Mouse (Mus musculus) C2C12 (cell line): ENCODE measurements around the gene Phgr1. TPM values are rescaled to one million over a fixed set of nuclear protein-coding genes. Genes with fewer than 3 reads are reported as not detected.

Source experiments
- H3K27me3 ChIP-seq: one replicate; pipeline ENCODE4 v1.6.1; 2011; ENCODE audit not compliant: control insufficient read depth, insufficient read depth, insufficient read length
- H3K36me3 ChIP-seq: one replicate; pipeline ENCODE4 v1.6.1; 2011; ENCODE audit not compliant: control insufficient read depth, insufficient read depth
- H3K4me3 ChIP-seq: one replicate; pipeline ENCODE4 v1.5.1; 2011; ENCODE audit warnings: mild to moderate bottlenecking, control low read depth; ENCODE audit not compliant: poor library complexity, insufficient read depth, severe bottlenecking
- H3K79me2 ChIP-seq: one replicate; pipeline ENCODE4 v1.6.1; 2011; ENCODE audit not compliant: control insufficient read depth, insufficient read depth
- H3K79me3 ChIP-seq: one replicate; pipeline ENCODE4 v1.6.1; 2011; ENCODE audit warnings: low read depth, control low read depth
- H3ac ChIP-seq: one replicate; pipeline ENCODE3; 2011; ENCODE audit warnings: low read depth; ENCODE audit not compliant: control insufficient read depth, insufficient read length
- CEBPB ChIP-seq: IDR thresholded peaks from one replicate; pipeline ENCODE4 v1.6.1; 2011; ENCODE audit warnings: low read depth, mild to moderate bottlenecking, control low read depth, moderate library complexity
- CTCF ChIP-seq: IDR thresholded peaks from one replicate; pipeline ENCODE4 v1.5.1; 2011; ENCODE audit not compliant: control insufficient read depth, insufficient read depth, insufficient read length
- FOSL1 ChIP-seq: IDR thresholded peaks from one replicate; pipeline ENCODE4 v1.8.0; 2011; ENCODE audit warnings: mild to moderate bottlenecking, low read length; ENCODE audit not compliant: poor library complexity, insufficient read depth, severe bottlenecking
- MAX ChIP-seq: IDR thresholded peaks from one replicate; pipeline ENCODE4 v1.6.1; 2011; ENCODE audit warnings: mild to moderate bottlenecking, control low read depth
- MYOD1 ChIP-seq: IDR thresholded peaks from one replicate; pipeline ENCODE4 v1.6.1; 2011; ENCODE audit warnings: low read depth; ENCODE audit not compliant: control insufficient read depth, insufficient read length
- MYOG ChIP-seq: IDR thresholded peaks from one replicate; pipeline ENCODE4 v1.6.1; 2011; ENCODE audit not compliant: control insufficient read depth, insufficient read length; ENCODE audit errors: extremely low read depth
- USF1 ChIP-seq: IDR thresholded peaks from one replicate; pipeline ENCODE4 v1.6.1; 2011; ENCODE audit warnings: low read depth, mild to moderate bottlenecking, control low read depth, moderate library complexity
- polyA plus RNA-seq: library from polyadenylated mRNA; unstranded; fragments of >200 nt; fragmentation: generic; extraction: Trizol; gene quantifications from one replicate; pipeline ENCODE4 v1.2.1, GENCODE M21; 2012; ENCODE audit warnings: missing spikeins

Gene Phgr1
- polyA plus RNA-seq, 1 experiment, result not detected

DNA sequence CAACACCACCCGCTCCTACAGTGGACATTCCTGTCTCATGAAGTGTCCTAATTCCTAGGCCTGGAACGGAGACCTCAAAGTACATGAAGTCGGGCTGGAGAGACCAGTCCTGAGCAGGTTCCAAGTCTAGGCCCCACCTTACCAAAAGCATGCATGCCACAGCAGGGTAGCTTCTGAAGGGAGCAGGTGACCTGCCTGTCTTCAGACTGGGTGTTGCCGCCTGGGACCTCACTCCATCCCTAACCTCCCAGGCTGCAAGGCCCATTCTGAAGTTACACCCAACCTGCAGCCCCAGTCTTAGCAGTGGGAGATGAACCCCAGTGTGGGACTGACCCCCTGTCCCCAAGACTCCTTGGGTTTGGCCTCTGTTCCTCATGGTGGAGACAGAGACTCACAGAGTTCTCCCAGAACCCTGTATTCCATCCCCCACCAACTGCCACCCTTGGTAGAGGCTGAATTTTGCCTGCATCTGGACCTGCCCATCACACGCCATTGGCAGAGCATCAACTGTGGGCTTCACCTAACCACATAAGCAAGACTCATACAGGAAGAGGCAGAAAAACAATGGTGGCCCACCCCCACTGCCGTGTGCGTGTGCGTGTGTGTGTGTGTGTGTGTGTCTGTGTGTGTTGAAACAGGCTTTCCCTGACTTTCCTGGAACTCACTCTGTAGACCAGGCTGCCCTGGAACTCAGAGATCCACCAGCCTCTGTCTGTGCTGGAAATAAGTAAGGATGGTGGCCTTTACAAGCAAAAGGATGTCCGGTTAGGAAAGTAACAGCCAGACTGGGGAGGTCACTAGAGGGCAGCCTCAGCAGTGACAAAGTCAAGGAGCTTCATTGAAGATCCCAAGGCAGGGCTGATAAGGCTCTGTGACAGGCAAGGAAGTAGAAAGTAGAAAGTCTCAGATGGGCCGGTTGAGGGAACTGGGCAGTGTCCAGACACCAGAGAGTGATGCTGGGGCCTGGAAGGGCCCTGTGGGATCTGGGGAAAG lies 6.2 kb upstream of the Phgr1 start:
- H3ac ChIP-seq, result no peak overlapping the region
- no peaks in the 10 kb centered on the region for H3K36me3 ChIP-seq
- TF ChIP-seq MYOD1 (peak; percentile 98), MYOG (no peak)
- H3K79me3 ChIP-seq, result peaks cover 2% of the 10 kb centered on the region
- H3K79me2 ChIP-seq, result peaks cover 13% of the 10 kb centered on the region
- H3K4me3 ChIP-seq, result no peak overlapping the region
- H3K27me3 ChIP-seq, result no peaks in the 10 kb centered on the region

DNA sequence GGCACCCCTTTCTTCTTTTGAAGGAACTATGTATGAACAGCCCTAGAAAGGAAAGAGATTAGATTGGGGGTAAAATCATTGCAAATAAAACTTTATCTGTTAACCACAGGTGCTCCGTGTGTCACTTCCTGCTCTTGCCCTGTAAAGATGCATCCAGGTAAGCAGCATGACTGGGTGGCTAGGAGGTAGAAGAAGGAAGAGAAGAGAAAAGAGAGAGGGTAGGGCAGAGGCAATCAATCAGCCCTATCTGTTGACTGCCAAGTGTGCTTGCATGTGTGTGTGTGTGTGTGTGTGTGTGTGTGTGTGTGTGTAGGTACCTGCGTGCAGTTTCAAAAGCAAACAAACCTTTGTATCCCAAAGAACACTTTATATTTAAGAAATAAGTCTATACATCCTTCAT lies 2.0 kb downstream of the Phgr1 start:
- TF ChIP-seq CEBPB, result no peak
- TF ChIP-seq CTCF, result no peak
- no peak for TF ChIP-seq MYOG
- no peak for TF ChIP-seq MYOD1
- no peak for TF ChIP-seq USF1
- no peak for TF ChIP-seq MAX
- TF ChIP-seq FOSL1, result no peak
- Histone ChIP-seq H3K79me3 (no peaks in the 10 kb centered on the region), H3K36me3 (no peaks in the 10 kb centered on the region), H3K4me3 (no peak overlapping the region), H3ac (no peak overlapping the region), H3K27me3 (no peaks in the 10 kb centered on the region), H3K79me2 (no peaks in the 10 kb centered on the region)

DNA sequence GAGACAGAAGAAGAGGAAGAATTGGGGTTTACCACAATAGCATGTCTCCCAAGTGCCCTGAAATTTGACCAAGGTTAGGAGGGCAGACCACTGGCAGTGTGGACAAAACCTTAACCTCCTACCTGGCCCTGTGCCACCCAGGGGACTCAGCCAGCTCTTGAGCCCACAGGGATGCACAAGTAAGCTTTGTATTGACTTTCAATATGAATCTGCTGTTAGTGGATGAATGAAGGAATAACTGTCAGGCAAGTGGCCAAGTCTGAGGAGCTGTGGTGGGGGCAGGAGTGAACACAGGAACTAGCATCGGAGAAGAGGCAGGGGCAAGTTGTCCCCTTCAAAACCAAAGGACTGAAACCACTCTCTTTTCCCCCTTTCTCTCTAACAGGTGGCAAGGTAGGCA lies 2.8 kb downstream of the Phgr1 start:
- no peak for TF ChIP-seq CEBPB
- TF ChIP-seq MAX, result no peak
- TF ChIP-seq USF1, result no peak
- no peak for TF ChIP-seq MYOD1
- no peak for TF ChIP-seq CTCF
- no peak for TF ChIP-seq MYOG
- TF ChIP-seq FOSL1, result no peak
- H3ac ChIP-seq, result no peak overlapping the region
- no peaks in the 10 kb centered on the region for H3K27me3 ChIP-seq
- no peaks in the 10 kb centered on the region for H3K79me2 ChIP-seq
- no peaks in the 10 kb centered on the region for H3K36me3 ChIP-seq
- H3K4me3 ChIP-seq, result no peak overlapping the region
- H3K79me3 ChIP-seq, result no peaks in the 10 kb centered on the region

- no peak for TF ChIP-seq USF1
- no peak for TF ChIP-seq CTCF
- TF ChIP-seq MYOG, result no peak
- no peak for TF ChIP-seq CEBPB
- no peak for TF ChIP-seq MAX
- no peak overlapping the region for H3K4me3 ChIP-seq
- H3K79me2 ChIP-seq, result no peaks in the 10 kb centered on the region
- H3ac ChIP-seq, result no peak overlapping the region
- no peaks in the 10 kb centered on the region for H3K79me3 ChIP-seq
- no peaks in the 10 kb centered on the region for H3K27me3 ChIP-seq
- H3K36me3 ChIP-seq, result no peaks in the 10 kb centered on the region
Measured at GRCm38 (mm10) chr2:118775846-118776245, 3.3 kb downstream of the Phgr1 start.

GRCm38 (mm10) chr2:118776295-118776694 lies 3.7 kb downstream of the Phgr1 start:
- Histone ChIP-seq H3ac (no peak overlapping the region), H3K36me3 (no peaks in the 10 kb centered on the region), H3K79me3 (no peaks in the 10 kb centered on the region), H3K27me3 (no peaks in the 10 kb centered on the region), H3K79me2 (no peaks in the 10 kb centered on the region), H3K4me3 (no peak overlapping the region)
- TF ChIP-seq USF1 (no peak), CTCF (no peak), MAX (no peak), MYOG (no peak), MYOD1 (no peak), CEBPB (no peak), FOSL1 (no peak)

DNA sequence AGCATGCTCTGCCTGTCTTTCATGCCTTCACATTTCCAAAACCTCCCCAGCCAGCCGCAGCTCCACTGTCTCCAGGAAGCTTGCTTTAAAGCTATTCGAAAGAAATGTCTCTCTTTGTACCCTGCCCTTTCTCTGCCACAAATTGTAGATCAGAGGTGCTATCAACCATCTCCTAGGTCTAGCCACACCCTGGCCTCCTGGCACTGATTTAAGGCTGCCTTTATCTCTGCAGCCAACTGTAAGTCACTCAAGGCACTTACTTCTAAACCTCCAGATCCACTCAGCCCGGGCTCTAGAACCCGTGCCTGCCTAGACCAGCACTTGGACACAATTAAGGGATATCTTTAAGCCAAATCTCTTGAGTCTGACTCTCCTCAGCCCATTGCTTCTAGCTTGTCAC lies 5.8 kb downstream of the Phgr1 start:
- H3K27me3 ChIP-seq, result no peaks in the 10 kb centered on the region
- no peaks in the 10 kb centered on the region for H3K36me3 ChIP-seq

More for the DNA sequence above, 5.8 kb downstream of the Phgr1 start:
- no peak overlapping the region for H3K4me3 ChIP-seq
- no peaks in the 10 kb centered on the region for H3K79me3 ChIP-seq
- TF ChIP-seq CEBPB (no peak), MAX (no peak), CTCF (no peak), MYOD1 (no peak), USF1 (no peak), FOSL1 (no peak), MYOG (no peak)
- H3K79me2 ChIP-seq, result no peaks in the 10 kb centered on the region
- no peak overlapping the region for H3ac ChIP-seq
